Mouse (Mus musculus) hindbrain, postnatal 0 days (tissue): ENCODE results near the gene Armc6. TPM values are rescaled to one million over a fixed set of nuclear protein-coding genes. Genes with fewer than 3 reads are reported as not detected.

Source experiments
- ATAC-seq: fragments of 200-750 bp; cut with Nextera tagmentation; 2 replicates; pipeline ENCODE4 v1.8.0; 2017; ENCODE audit warnings: mild to moderate bottlenecking, moderate TSS enrichment, moderate library complexity
- DNase-seq: peaks from one replicate; pipeline ENCODE4 v3.0.0-alpha.2; 2015; ENCODE audit warnings: low spot score
- H3K27ac ChIP-seq: fragments of 300-500 bp; sonication (generic); 2 replicates; pipeline ENCODE4 v1.5.1; 2014; ENCODE audit warnings: mild to moderate bottlenecking
- H3K27me3 ChIP-seq: fragments of 300-500 bp; sonication (generic); 2 replicates; pipeline ENCODE4 v1.6.1; 2014; ENCODE audit warnings: low read length, mixed read lengths; ENCODE audit not compliant: insufficient read depth
- H3K36me3 ChIP-seq: fragments of 300-500 bp; sonication (generic); 2 replicates; pipeline ENCODE4 v1.6.1; 2014; ENCODE audit warnings: low read length, mixed read lengths; ENCODE audit not compliant: insufficient read depth
- H3K4me1 ChIP-seq: fragments of 300-500 bp; sonication (generic); 2 replicates; pipeline ENCODE4 v1.6.1; 2014; ENCODE audit warnings: antibody characterized with exemption, low read length, mixed read lengths; ENCODE audit not compliant: insufficient read depth
- H3K4me2 ChIP-seq: fragments of 300-500 bp; sonication (generic); 2 replicates; pipeline ENCODE4 v1.6.1; 2014; ENCODE audit warnings: low read depth, mild to moderate bottlenecking, low read length, moderate library complexity, mixed read lengths
- H3K4me3 ChIP-seq: fragments of 300-500 bp; sonication (generic); 2 replicates; pipeline ENCODE4 v1.5.1; 2014; ENCODE audit warnings: low read length
- H3K9ac ChIP-seq: fragments of 300-500 bp; sonication (generic); replicated peaks from 2 replicates; pipeline ENCODE4 v1.6.1; 2014; ENCODE audit warnings: mild to moderate bottlenecking, low read length, moderate library complexity, mixed read lengths
- H3K9me3 ChIP-seq: fragments of 300-500 bp; sonication (generic); 2 replicates; pipeline ENCODE4 v1.6.1; 2016; ENCODE audit warnings: low read length, mixed read lengths
- CTCF ChIP-seq: IDR thresholded peaks from 2 replicates; pipeline ENCODE4 v1.5.1; 2016; ENCODE audit warnings: antibody characterized with exemption, control low read depth, low read depth
- WGBS: fragments of 180-500 bp; shearing (Covaris S2); extraction: QIAGEN DNeasy Blood & Tissue Kit; methylation state at CpG from one replicate; pipeline ENCODE4 v1.1.7; 2014; 5-methylcytosine and 5-hydroxymethylcytosine counted together
- polyA plus RNA-seq: library from polyadenylated mRNA; unstranded; fragments of >200 nt; fragmentation: Nextera tagmentation; extraction: Ambion mirVana; gene quantifications from 2 replicates; pipeline ENCODE4 v1.2.1, GENCODE M21; 2015
- total RNA-seq: library from RNA; depleted of rRNA; stranded (reverse); fragments of >200 nt; gene quantifications from 2 replicates; pipeline ENCODE4 v1.2.3, GENCODE M21; 2014; rRNA removed

Armc6 gene
- total and polyA plus RNA-seq, 2 experiments from 2014 or later, result 102 to 108 TPM

- Histone ChIP-seq H3K36me3 (no peaks in the 10 kb centered on the region), H3K9ac (no peak overlapping the region), H3K9me3 (no peaks in the 10 kb centered on the region), H3K4me1 (peaks cover 10% of the 10 kb centered on the region; the same call in 1 of the 2 replicates), H3K4me3 (no peak overlapping the region), H3K27me3 (no peaks in the 10 kb centered on the region), H3K4me2 (peak overlapping the region; percentile 61), H3K27ac (no peak overlapping the region)
- TF ChIP-seq CTCF, result no peak
- DNase-seq (no peak), ATAC-seq (no peak)
- 83% methylated on average over 5 of the region's 5 CpGs for WGBS
These were observed 60.9 kb downstream of the Armc6 start for GRCm38 (mm10) chr8:70173320-70173719.

DNA sequence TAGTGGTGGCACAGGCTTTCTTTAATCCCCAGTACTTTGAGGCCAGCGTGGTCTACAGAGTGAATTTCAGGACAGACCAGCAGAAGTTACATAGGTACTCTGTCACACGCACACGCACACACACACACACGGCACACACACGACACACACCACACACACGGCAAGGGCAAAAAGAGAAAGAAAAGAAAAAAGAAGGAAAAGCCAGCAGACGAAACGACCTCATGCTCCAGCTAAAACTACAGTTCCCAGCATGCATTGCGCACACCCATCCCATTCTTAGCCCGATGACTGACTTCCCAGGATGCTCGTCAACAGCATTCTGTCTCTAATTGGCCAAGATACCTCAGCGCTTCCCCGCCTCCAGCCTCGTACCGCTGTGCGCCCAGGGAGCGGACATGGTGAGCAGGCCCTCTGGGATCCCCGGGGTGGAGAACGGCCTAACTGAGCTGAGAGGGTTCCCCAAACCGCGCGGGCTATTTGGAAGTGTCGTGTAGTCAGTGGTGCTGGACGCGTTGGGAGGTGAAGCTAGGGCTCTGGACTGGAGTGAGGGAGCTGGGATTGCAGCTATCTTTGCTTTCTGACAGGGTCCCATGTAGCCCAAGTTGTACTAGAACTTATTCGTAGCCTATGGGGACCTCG, 62.1 kb downstream of the Armc6 start, which contains the start of gene Tmem161a:
Gene Tmem161a (plus strand): TSS at position 314 of the 639 bp plus-strand sequence.
- ATAC-seq, result peak; percentile 95
- WGBS, result 3% methylated on average over 27 of the region's 27 CpGs

DNA sequence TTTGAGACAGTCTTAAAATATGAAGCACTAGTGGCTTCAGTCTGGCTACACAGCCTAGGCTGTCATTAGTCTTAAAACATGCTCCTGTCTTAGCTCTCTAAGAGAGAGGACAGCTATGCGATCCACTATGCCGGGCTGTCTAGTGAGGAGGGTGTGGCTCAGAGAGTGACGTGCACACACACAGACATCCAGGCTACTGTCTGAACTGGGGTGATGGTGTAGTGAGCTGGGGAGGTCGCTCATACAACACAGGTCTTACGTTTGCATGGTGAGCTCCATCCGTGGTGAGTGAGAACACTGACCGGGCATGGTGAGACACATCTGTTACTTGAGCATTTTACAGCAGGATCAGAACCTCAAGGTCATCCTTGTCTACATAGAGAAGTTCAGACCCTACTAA, 63.0 kb downstream of the Armc6 start:
- 91% methylated on average over 7 of the region's 7 CpGs for WGBS
- Histone ChIP-seq H3K9ac (no peak overlapping the region), H3K9me3 (no peaks in the 10 kb centered on the region), H3K36me3 (no peaks in the 10 kb centered on the region), H3K27me3 (no peaks in the 10 kb centered on the region), H3K4me1 (peaks cover 17% of the 10 kb centered on the region), H3K4me3 (no peak overlapping the region), H3K4me2 (no peak overlapping the region), H3K27ac (no peak overlapping the region)
- no peak for TF ChIP-seq CTCF
- no peak for ATAC-seq
- no peak for DNase-seq

More for the DNA sequence above, 62.1 kb downstream of the Armc6 start, which contains the start of gene Tmem161a:
- peak within 1 kb of the TSS; percentile 65 for H3K9ac ChIP-seq
- TF ChIP-seq CTCF, result no peak
- peak; percentile 95 for DNase-seq
- no peaks in the 10 kb centered on the region for H3K9me3 ChIP-seq
- no peaks in the 10 kb centered on the region for H3K27me3 ChIP-seq
- H3K4me1 ChIP-seq, result peaks cover 10% of the 10 kb centered on the region; the same call in 1 of the 2 replicates
- H3K36me3 ChIP-seq, result no peaks in the 10 kb centered on the region
- peak within 1 kb of the TSS; percentile 63 for H3K4me3 ChIP-seq
- peak within 1 kb of the TSS; percentile 61 for H3K4me2 ChIP-seq
- no peak within 1 kb of the TSS for H3K27ac ChIP-seq

GRCm38 (mm10) chr8:70170748-70171147, 63.5 kb downstream of the Armc6 start:
- no peak overlapping the region for H3K27ac ChIP-seq
- no peaks in the 10 kb centered on the region for H3K36me3 ChIP-seq
- H3K9ac ChIP-seq, result no peak overlapping the region
- TF ChIP-seq CTCF, result no peak
- DNase-seq (no peak), ATAC-seq (no peak)
- H3K4me3 ChIP-seq, result no peak overlapping the region
- peaks cover 17% of the 10 kb centered on the region for H3K4me1 ChIP-seq
- no peak overlapping the region for H3K4me2 ChIP-seq
- no peaks in the 10 kb centered on the region for H3K27me3 ChIP-seq
- 69% methylated on average over 3 of the region's 3 CpGs for WGBS
- no peaks in the 10 kb centered on the region for H3K9me3 ChIP-seq

Other genes with a start within 250 kb of the Armc6 start
- 38.4 and 41.9 TPM in 2 replicates for gene Gatad2a, start 238.1 kb downstream of the Armc6 start, total RNA-seq
- 23.4 and 23.6 TPM in 2 replicates for gene Gatad2a, start 238.1 kb downstream of the Armc6 start, polyA plus RNA-seq
- gene Mau2, start 191.7 kb downstream of the Armc6 start, total RNA-seq, result 155 and 172 TPM in 2 replicates
- gene Mau2, start 191.7 kb downstream of the Armc6 start, polyA plus RNA-seq, result 50.1 and 50.3 TPM in 2 replicates
- 15.1 and 15.4 TPM in 2 replicates for gene Sugp1, start 191.7 kb downstream of the Armc6 start, total RNA-seq
- gene Sugp1, start 191.7 kb downstream of the Armc6 start, polyA plus RNA-seq, result 42.9 and 47.1 TPM in 2 replicates
- 0.25 TPM in 1 of 2 replicates, not detected in the other for gene Tm6sf2, start 161.5 kb downstream of the Armc6 start, total RNA-seq
- 0.19 and 0.37 TPM in 2 replicates for gene Tm6sf2, start 161.5 kb downstream of the Armc6 start, polyA plus RNA-seq
- 2.0 and 4.5 TPM in 2 replicates for gene Hapln4, start 151.0 kb downstream of the Armc6 start, total RNA-seq
- 2.5 and 2.9 TPM in 2 replicates for gene Hapln4, start 151.0 kb downstream of the Armc6 start, polyA plus RNA-seq
- gene Ncan, start 113.6 kb downstream of the Armc6 start, total RNA-seq, result 429 and 473 TPM in 2 replicates
- 155 and 183 TPM in 2 replicates for gene Ncan, start 113.6 kb downstream of the Armc6 start, polyA plus RNA-seq
- 6.1 and 9.4 TPM in 2 replicates for gene Nr2c2ap, start 103.1 kb downstream of the Armc6 start, total RNA-seq
- gene Nr2c2ap, start 103.1 kb downstream of the Armc6 start, polyA plus RNA-seq, result 48.5 and 50.2 TPM in 2 replicates
- 13.8 and 20.5 TPM in 2 replicates for gene Rfxank, start 95.3 kb downstream of the Armc6 start, total RNA-seq
- 8.4 and 9.7 TPM in 2 replicates for gene Rfxank, start 95.3 kb downstream of the Armc6 start, polyA plus RNA-seq
- gene Borcs8, start 95.0 kb downstream of the Armc6 start, total RNA-seq, result 71.4 and 74.0 TPM in 2 replicates
- 47.5 and 55.0 TPM in 2 replicates for gene Borcs8, start 95.0 kb downstream of the Armc6 start, polyA plus RNA-seq
- 0.40 and 0.52 TPM in 2 replicates for gene Mef2b, start 94.8 kb downstream of the Armc6 start, total RNA-seq
- gene Mef2b, start 94.8 kb downstream of the Armc6 start, polyA plus RNA-seq, result 0.90 and 1.1 TPM in 2 replicates
- 53.7 and 72.4 TPM in 2 replicates for gene Tmem161a, start 62.1 kb downstream of the Armc6 start, total RNA-seq
- 45.2 and 46.4 TPM in 2 replicates for gene Tmem161a, start 62.1 kb downstream of the Armc6 start, polyA plus RNA-seq
- 12.0 and 17.1 TPM in 2 replicates for gene Slc25a42, start 22.2 kb downstream of the Armc6 start, total RNA-seq
- gene Slc25a42, start 22.2 kb downstream of the Armc6 start, polyA plus RNA-seq, result 8.2 and 8.3 TPM in 2 replicates
- gene Sugp2, start 240 bp downstream of the Armc6 start, total RNA-seq, result 123 and 128 TPM in 2 replicates
- 56.7 and 61.4 TPM in 2 replicates for gene Sugp2, start 240 bp downstream of the Armc6 start, polyA plus RNA-seq
- gene Homer3, start 48.4 kb upstream of the Armc6 start, total RNA-seq, result 40.3 and 42.3 TPM in 2 replicates
- gene Homer3, start 48.4 kb upstream of the Armc6 start, polyA plus RNA-seq, result 20.4 and 21.2 TPM in 2 replicates
- 36.4 and 53.8 TPM in 2 replicates for gene Ddx49, start 68.0 kb upstream of the Armc6 start, total RNA-seq
- gene Ddx49, start 68.0 kb upstream of the Armc6 start, polyA plus RNA-seq, result 40.4 and 47.5 TPM in 2 replicates
- gene Cope, start 68.1 kb upstream of the Armc6 start, total RNA-seq, result 126 and 159 TPM in 2 replicates
- 286 and 291 TPM in 2 replicates for gene Cope, start 68.1 kb upstream of the Armc6 start, polyA plus RNA-seq
- 92.5 and 101 TPM in 2 replicates for gene Cers1, start 81.3 kb upstream of the Armc6 start, total RNA-seq
- 43.4 and 45.5 TPM in 2 replicates for gene Cers1, start 81.3 kb upstream of the Armc6 start, polyA plus RNA-seq
- 5.3 and 8.4 TPM in 2 replicates for gene Gdf1, start 95.4 kb upstream of the Armc6 start, total RNA-seq
- 6.0 and 6.9 TPM in 2 replicates for gene Gdf1, start 95.4 kb upstream of the Armc6 start, polyA plus RNA-seq
- gene Upf1, start 118.8 kb upstream of the Armc6 start, total RNA-seq, result 40.4 and 48.4 TPM in 2 replicates
- gene Upf1, start 118.8 kb upstream of the Armc6 start, polyA plus RNA-seq, result 8.6 and 10.3 TPM in 2 replicates
- 0.21 and 0.29 TPM in 2 replicates for gene Comp, start 139.1 kb upstream of the Armc6 start, total RNA-seq
- 0.25 and 0.33 TPM in 2 replicates for gene Comp, start 139.1 kb upstream of the Armc6 start, polyA plus RNA-seq
- gene Crtc1, start 205.1 kb upstream of the Armc6 start, total RNA-seq, result 51.8 and 54.0 TPM in 2 replicates
- 31.5 and 39.3 TPM in 2 replicates for gene Crtc1, start 205.1 kb upstream of the Armc6 start, polyA plus RNA-seq
- 61.8 and 65.4 TPM in 2 replicates for gene Klhl26, start 242.5 kb upstream of the Armc6 start, total RNA-seq
- gene Klhl26, start 242.5 kb upstream of the Armc6 start, polyA plus RNA-seq, result 33.6 and 35.8 TPM in 2 replicates